Mouse (Mus musculus) neural tube, embryonic 15.5 days (tissue): Measurements from ENCODE around the gene Htr5b. TPM values are rescaled to one million over a fixed set of nuclear protein-coding genes. Genes with fewer than 3 reads are reported as not detected.

ENCODE experiments used
- polyA plus RNA-seq: library from polyadenylated mRNA; unstranded; fragments of >200 nt; fragmentation: Nextera tagmentation; extraction: Ambion mirVana; gene quantifications from 2 replicates; pipeline ENCODE4 v1.2.1, GENCODE M21; 2015

The Htr5b gene
- polyA plus RNA-seq, 1 experiment from 2014 or later, result 1.4 TPM

Other genes with a start within 250 kb of the Htr5b start
- gene Insig2, start 195.9 kb downstream of the Htr5b start, polyA plus RNA-seq, result 41.3 and 49.3 TPM in 2 replicates
- gene Ccdc93, start 97.4 kb downstream of the Htr5b start, polyA plus RNA-seq, result 9.7 and 12.2 TPM in 2 replicates
- 33.1 and 37.4 TPM in 2 replicates for gene Ddx18, start 39.5 kb upstream of the Htr5b start, polyA plus RNA-seq